ENCODE assay signal across 8 mouse cellular contexts in the genomic region with DNA sequence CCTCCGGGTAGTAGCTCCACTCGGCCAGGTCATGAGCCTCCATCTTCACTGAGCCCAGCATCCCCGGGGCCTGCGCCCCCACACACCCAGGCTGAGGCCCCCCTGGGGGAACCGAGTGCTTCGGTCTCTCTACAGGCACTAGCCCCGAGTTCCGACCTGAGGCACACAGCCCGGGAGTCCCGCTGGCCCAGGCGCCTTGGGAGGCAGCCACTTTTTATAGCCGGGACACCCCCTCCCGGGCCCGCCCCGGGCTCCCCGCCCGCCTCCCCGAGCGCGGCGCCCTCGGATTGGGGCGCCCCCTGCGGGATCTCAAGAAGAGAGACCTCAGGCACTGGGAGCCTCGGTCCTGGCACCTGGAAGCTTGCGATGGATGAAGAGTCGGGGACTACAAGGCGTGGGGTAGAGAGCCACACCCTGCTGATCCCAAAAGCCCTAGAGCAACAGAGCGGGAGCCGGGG. TPM values are rescaled to one million over a fixed set of nuclear protein-coding genes. Genes with fewer than 3 reads are reported as not detected.
A peak's percentile ranks its signal among the peaks of the same experiment; 100 is the strongest.
DNase-seq lines count a peak whose midpoint lies in the region; ATAC-seq lines count a peak whose summit lies in the region.

Foxa3 (minus strand) TSS at position 182 of the 458 bp plus-strand sequence.

- H3K27me3 ChIP-seq in forebrain, embryonic 10.5 days (ENCODE audit: poor library complexity, severe bottlenecking) = peaks cover 42% of the 10 kb centered on the region

- intact Hi-C loops in left cerebral cortex, postnatal 4 days (cut with DNase I) = no loop called here

- H3K4me1 ChIP-seq in forebrain, embryonic 10.5 days = peaks cover 34% of the 10 kb centered on the region

- WGBS in forebrain, embryonic 10.5 days = 6% methylated on average over 30 of the region's 30 CpGs
- 1% methylated on average over 29 of the region's 30 CpGs for WGBS in large intestine, adult 2 months

- peaks cover under 1% of the 10 kb centered on the region; the same call in 1 of the 2 replicates for H3K36me3 ChIP-seq in forebrain, embryonic 10.5 days (replicated peaks)

- peak within 1 kb of the TSS; percentile 85 for H3K4me3 ChIP-seq in forebrain, embryonic 10.5 days

- H3K27ac ChIP-seq in forebrain, embryonic 10.5 days = peak within 1 kb of the TSS; percentile 93

- DNase-seq in CD4-positive, CD25-positive, alpha-beta regulatory T cell, adult 2 months (ENCODE audit: low read depth, low spot score) = peak; percentile 78
- peak; percentile 42 for DNase-seq in WW6 (ENCODE audit: low read depth, low spot score)
- DNase-seq in forebrain, embryonic 10.5 days (ENCODE audit: extremely low spot score, low spot score) = no peak
- peak; percentile 58 for DNase-seq in heart, postnatal 4 days
- no peak for DNase-seq in large intestine, adult 2 months (ENCODE audit: low read depth, low spot score)
- DNase-seq in thymus, adult 18-20 months = peak; percentile 39 to 53
- no peak for DNase-seq in left cerebral cortex, postnatal 4 days

- H3K9me3 ChIP-seq in forebrain, embryonic 10.5 days = no peaks in the 10 kb centered on the region

- ATAC-seq in megakaryocyte progenitor cell, adult 5-6 weeks (replicated peaks; ENCODE audit: poor library complexity) = peak; percentile 29

RNA-seq across cellular contexts. Expression of gene Foxa3, which starts in this region (rescaled TPM):
- not detected in 2 replicates for polyA plus RNA-seq in forebrain, embryonic 10.5 days (2016; fragmentation: Nextera tagmentation; extraction: Ambion mirVana)
- total RNA-seq in heart, postnatal 4 days (2021) = not detected
- polyA plus RNA-seq in large intestine, adult 2 months (2012; rRNA removed) = 24.9 and 28.3 TPM in 2 replicates
- not detected in 2 replicates for total RNA-seq in megakaryocyte progenitor cell, adult 5-6 weeks (2015)
- total RNA-seq in megakaryocyte progenitor cell, adult 5-6 weeks (2017) = not detected in 2 replicates
- total RNA-seq in left cerebral cortex, postnatal 4 days (2021) = not detected

Comparison
In these comparisons a context has a peak if more than half of its experiments do, and no peak if none do; other contexts are left out.
1. RNA of gene Foxa3 (polyA plus RNA-seq): 24.9 to 28.3 TPM in large intestine, adult 2 months; not detected in forebrain, embryonic 10.5 days; every median in the first group is over 10 times any median in the second.
2. Peak in DNase-seq in heart, postnatal 4 days; RNA of the gene not detected or under 1 TPM.
3. Peak in ATAC-seq in megakaryocyte progenitor cell, adult 5-6 weeks; RNA of the gene not detected or under 1 TPM.
4. DNase-seq: peak in CD4-positive, CD25-positive, alpha-beta regulatory T cell, adult 2 months (single experiment), WW6 (single experiment) and thymus, adult 18-20 months (2 of 2); none in forebrain, embryonic 10.5 days (single experiment), large intestine, adult 2 months (single experiment) and left cerebral cortex, postnatal 4 days (single experiment).